Mouse (Mus musculus) heart, postnatal 0 days (tissue): ENCODE results near the gene Pygo2.

ENCODE experiments used
- CTCF ChIP-seq: IDR thresholded peaks from 2 replicates; pipeline ENCODE4 v1.5.1; 2016; ENCODE audit warnings: antibody characterized with exemption, control low read depth, low read depth
- EP300 ChIP-seq: IDR thresholded peaks from 2 replicates; pipeline ENCODE4 v1.6.1; 2016; ENCODE audit warnings: antibody characterized with exemption, low read depth

DNA sequence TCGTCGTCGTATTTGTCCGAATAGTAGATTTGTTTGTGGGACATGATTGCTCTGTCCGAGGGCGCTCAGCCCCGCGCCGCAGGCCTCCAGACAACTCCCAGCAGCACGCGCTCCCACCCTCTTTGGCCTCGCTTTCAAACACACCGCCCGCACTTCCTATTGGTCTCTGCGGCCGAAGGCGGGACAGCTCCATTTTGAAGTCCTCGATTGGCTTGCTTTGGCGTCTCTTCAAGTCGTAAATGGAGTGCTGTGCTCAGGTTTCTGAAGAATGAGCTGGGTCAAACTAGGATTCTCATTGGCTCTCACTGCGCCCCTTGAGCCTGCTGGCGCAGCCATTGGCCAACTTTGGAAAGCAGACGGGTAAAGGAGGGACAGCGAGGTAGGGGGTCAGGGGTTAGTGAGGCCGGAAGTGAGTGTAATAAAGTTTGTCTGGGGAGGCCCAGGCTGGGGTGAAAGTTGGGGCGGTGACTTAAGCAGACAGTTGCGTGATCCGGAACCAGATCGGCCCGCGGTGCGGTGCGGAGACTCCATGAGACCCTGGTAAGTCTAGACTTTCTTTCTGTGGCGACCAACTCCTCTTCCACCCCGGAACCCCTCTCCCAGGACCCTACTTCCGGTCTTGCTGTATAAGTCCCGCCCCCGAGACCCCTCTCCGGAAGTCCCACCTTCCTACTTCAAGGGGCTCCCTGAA is 11.7 kb upstream of the Pygo2 start, which contains the start of the genes Cks1b and Shc1:
- TF ChIP-seq CTCF (no peak), EP300 (0 out of 2 replicates have a peak, but pooled peaks have one; percentile 26)
